Mouse (Mus musculus) ES-Bruce4 (cell line): ENCODE data around the gene Slc25a16. TPM values are rescaled to one million over a fixed set of nuclear protein-coding genes. Genes with fewer than 3 reads are reported as not detected.
A peak's percentile ranks its signal among the peaks of the same experiment; 100 is the strongest.
"Not testable (repeated sequence)": the region's sequence is repeated elsewhere in the genome, so short reads cannot be mapped to it uniquely, and the experiment has no call there.

Source experiments
- H3K27ac ChIP-seq: 2 replicates; pipeline ENCODE4 v1.5.1; 2012; ENCODE audit warnings: low read length, inconsistent platforms; ENCODE audit not compliant: insufficient read depth
- H3K27me3 ChIP-seq: 2 replicates; pipeline ENCODE4 v1.6.1; 2012; ENCODE audit warnings: mild to moderate bottlenecking, low read length, inconsistent platforms; ENCODE audit not compliant: control insufficient read depth, poor library complexity, insufficient read depth, severe bottlenecking
- H3K36me3 ChIP-seq: 2 replicates; pipeline ENCODE4 v1.6.1; 2012; ENCODE audit warnings: inconsistent platforms, mild to moderate bottlenecking, low read length, moderate library complexity; ENCODE audit not compliant: control insufficient read depth, poor library complexity, insufficient read depth, severe bottlenecking
- H3K4me1 ChIP-seq: one replicate; pipeline ENCODE4 v1.8.1; 2011; ENCODE audit warnings: low read length; ENCODE audit not compliant: control insufficient read depth, insufficient read depth
- H3K4me3 ChIP-seq: 2 replicates; pipeline ENCODE4 v1.5.1; 2011; ENCODE audit warnings: low read depth, mild to moderate bottlenecking, low read length
- H3K9ac ChIP-seq: 2 replicates; pipeline ENCODE4 v1.6.1; 2012; ENCODE audit warnings: low read depth, mild to moderate bottlenecking, inconsistent platforms; ENCODE audit not compliant: poor library complexity, severe bottlenecking
- H3K9me3 ChIP-seq: replicated peaks from 2 replicates; pipeline ENCODE4 v1.6.1; 2012; ENCODE audit warnings: mild to moderate bottlenecking, low read length, inconsistent platforms; ENCODE audit not compliant: control insufficient read depth, poor library complexity, insufficient read depth, severe bottlenecking
- CTCF ChIP-seq: IDR thresholded peaks from one replicate; pipeline ENCODE4 v1.8.1; 2011; ENCODE audit warnings: low read depth, low read length
- EP300 ChIP-seq: IDR thresholded peaks from 2 replicates; pipeline ENCODE4 v1.6.1; 2011; ENCODE audit warnings: low read depth, low read length; ENCODE audit not compliant: insufficient read depth
- POLR2A ChIP-seq: IDR thresholded peaks from one replicate; pipeline ENCODE4 v1.8.1; 2011; ENCODE audit warnings: low read length; ENCODE audit not compliant: insufficient read depth
- polyA plus RNA-seq: library from polyadenylated mRNA; stranded (reverse); fragments of >200 nt; gene quantifications from 2 replicates; pipeline ENCODE4 v1.2.4, GENCODE M21; 2011; ENCODE audit warnings: low read depth; ENCODE audit not compliant: missing spikeins, insufficient read depth, insufficient read length

The Slc25a16 gene
- polyA plus RNA-seq, 1 experiment, result 11.6 TPM

DNA sequence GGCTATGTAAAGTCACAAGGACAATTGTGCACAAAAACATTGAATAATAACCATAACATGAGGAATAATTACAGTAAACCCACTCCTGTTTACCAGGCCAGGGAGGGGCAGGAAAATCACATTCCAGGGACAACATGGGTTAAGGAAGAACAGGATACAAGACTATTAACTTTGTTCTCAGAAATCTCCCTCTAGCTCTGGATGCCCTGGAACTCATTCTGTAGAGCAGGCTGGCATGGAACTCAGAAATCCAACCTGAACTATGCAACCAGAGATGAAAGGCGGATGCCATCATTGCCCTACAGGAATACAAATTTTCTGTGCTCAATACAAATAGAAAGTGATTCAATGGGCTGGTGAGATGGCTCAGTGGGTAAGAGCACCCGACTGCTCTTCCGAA, 23.0 kb upstream of the Slc25a16 start:
- Histone ChIP-seq H3K9ac (peak overlapping the region; percentile 74), H3K27me3 (no peaks in the 10 kb centered on the region), H3K4me1 (no peaks in the 10 kb centered on the region), H3K4me3 (peak overlapping the region; percentile 52), H3K36me3 (no peaks in the 10 kb centered on the region), H3K27ac (peak overlapping the region; percentile 99), H3K9me3 (no peaks in the 10 kb centered on the region)
- TF ChIP-seq EP300 (no peak), CTCF (no peak), POLR2A (no peak)

GRCm38 (mm10) chr10:62898061-62898460, 22.4 kb upstream of the Slc25a16 start:
- Histone ChIP-seq H3K9ac (peak overlapping the region; percentile 80), H3K36me3 (no peaks in the 10 kb centered on the region), H3K4me1 (no peaks in the 10 kb centered on the region), H3K4me3 (peak overlapping the region; percentile 37), H3K27ac (peak overlapping the region; percentile 98), H3K27me3 (no peaks in the 10 kb centered on the region), H3K9me3 (no peaks in the 10 kb centered on the region)
- TF ChIP-seq EP300 (peak; percentile 98), POLR2A (no peak), CTCF (no peak)

- H3K4me3 ChIP-seq, result no peak overlapping the region
- H3K36me3 ChIP-seq, result no peaks in the 10 kb centered on the region
- H3K9me3 ChIP-seq, result no peaks in the 10 kb centered on the region
- no peaks in the 10 kb centered on the region for H3K27me3 ChIP-seq
- no peaks in the 10 kb centered on the region for H3K4me1 ChIP-seq
- H3K27ac ChIP-seq, result peak overlapping the region; percentile 36
- H3K9ac ChIP-seq, result no peak overlapping the region
- TF ChIP-seq POLR2A, result no peak
- TF ChIP-seq EP300, result peak; percentile 86
Measured at GRCm38 (mm10) chr10:62900144-62900543, 20.3 kb upstream of the Slc25a16 start.

- peak overlapping the region; percentile 57 for H3K9ac ChIP-seq
- no peaks in the 10 kb centered on the region for H3K27me3 ChIP-seq
- TF ChIP-seq POLR2A, result no peak
- TF ChIP-seq EP300, result no peak
- TF ChIP-seq CTCF, result no peak
- H3K4me3 ChIP-seq, result peak overlapping the region; percentile 30
- no peaks in the 10 kb centered on the region for H3K4me1 ChIP-seq
- no peaks in the 10 kb centered on the region for H3K36me3 ChIP-seq
- peak overlapping the region; percentile 97 for H3K27ac ChIP-seq
- H3K9me3 ChIP-seq, result no peaks in the 10 kb centered on the region
Measured at GRCm38 (mm10) chr10:62901826-62902225, 18.6 kb upstream of the Slc25a16 start.

GRCm38 (mm10) chr10:62902829-62903228, 17.6 kb upstream of the Slc25a16 start:
- H3K27me3 ChIP-seq, result no peaks in the 10 kb centered on the region
- TF ChIP-seq EP300 (peak; percentile 79), CTCF (no peak)

GRCm38 (mm10) chr10:62906336-62906735, 14.1 kb upstream of the Slc25a16 start:
- Histone ChIP-seq H3K9me3 (no peaks in the 10 kb centered on the region), H3K9ac (no peak overlapping the region), H3K4me3 (no peak overlapping the region), H3K27me3 (no peaks in the 10 kb centered on the region), H3K4me1 (no peaks in the 10 kb centered on the region), H3K27ac (no peak overlapping the region), H3K36me3 (no peaks in the 10 kb centered on the region)
- TF ChIP-seq POLR2A (no peak), CTCF (no peak), EP300 (no peak)

More at GRCm38 (mm10) chr10:62902829-62903228, 17.6 kb upstream of the Slc25a16 start:
- Histone ChIP-seq H3K9ac (peak overlapping the region; percentile 69), H3K27ac (peak overlapping the region; percentile 97), H3K36me3 (no peaks in the 10 kb centered on the region), H3K4me1 (no peaks in the 10 kb centered on the region), H3K9me3 (no peaks in the 10 kb centered on the region), H3K4me3 (no peak overlapping the region)

DNA sequence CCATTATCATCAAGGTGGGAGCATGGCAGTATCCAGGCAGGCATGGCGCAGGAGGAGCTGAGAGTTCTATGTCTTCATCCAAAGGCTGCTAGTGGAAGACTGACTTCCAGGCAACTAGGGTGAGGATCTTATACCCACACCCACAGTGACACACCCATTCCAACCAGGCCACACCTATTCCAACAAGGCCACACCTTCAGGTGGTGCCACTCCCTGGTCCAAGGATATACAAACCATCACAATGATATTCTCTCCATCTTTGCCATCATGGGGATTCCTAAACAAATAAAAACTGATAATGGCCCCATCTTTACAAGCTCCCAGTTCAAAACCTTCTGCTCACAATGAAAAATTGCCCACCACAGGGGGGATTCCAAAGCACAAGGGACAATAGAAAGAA, 11.5 kb upstream of the Slc25a16 start, which contains the start of gene Tet1:
Tet1 (minus strand) TSS at position 101 of the 400 bp plus-strand sequence.
- not testable (repeated sequence) for H3K9ac ChIP-seq, H3K36me3 ChIP-seq, H3K9me3 ChIP-seq, H3K27ac ChIP-seq, H3K4me1 ChIP-seq, H3K27me3 ChIP-seq, H3K4me3 ChIP-seq
